Mouse (Mus musculus): Measurements from ENCODE around the gene Prdm10. TPM values are rescaled to one million over a fixed set of nuclear protein-coding genes. Genes with fewer than 3 reads are reported as not detected.

Gene Prdm10
- polyA plus RNA-seq, 1 experiment: 0.84 TPM

DNA sequence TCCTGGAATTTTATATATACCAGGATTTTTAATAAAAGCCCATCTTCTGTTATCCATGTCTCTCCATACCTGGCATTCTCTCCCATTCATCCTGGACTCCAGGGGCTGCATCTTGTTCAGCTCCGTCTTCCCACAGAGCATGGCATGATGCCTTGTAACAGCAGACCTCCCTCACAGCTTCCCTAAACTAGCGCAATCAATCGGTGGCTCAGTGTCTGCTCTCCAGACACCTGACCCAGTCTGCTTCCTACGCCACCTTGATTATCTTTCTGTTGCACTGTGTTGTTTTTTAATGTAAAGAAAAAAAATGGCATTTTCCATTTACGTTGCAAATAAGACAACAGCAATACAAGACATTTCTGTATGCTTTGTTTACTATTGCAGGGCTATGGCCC lies 36.4 kb upstream of the Prdm10 start:
- Histone ChIP-seq H3K4me1 (0 out of 2 replicates have a peak, but pooled peaks cover 4% of the 10 kb centered on the region), H3K4me3 (replicated peaks) (no peak overlapping the region), H3K36me3 (replicated peaks; ENCODE audit: low read length) (no peaks in the 10 kb centered on the region), H3K9me3 (no peaks in the 10 kb centered on the region), H3K27me3 (replicated peaks) (peaks cover 15% of the 10 kb centered on the region)
- TF ChIP-seq FLI1 (IDR thresholded peaks at IDR 0.05; ENCODE audit: low read length): no peak
- TF ChIP-seq GATA1 (IDR thresholded peaks at IDR 0.05; ENCODE audit: borderline replicate concordance, low read length): no peak

DNA sequence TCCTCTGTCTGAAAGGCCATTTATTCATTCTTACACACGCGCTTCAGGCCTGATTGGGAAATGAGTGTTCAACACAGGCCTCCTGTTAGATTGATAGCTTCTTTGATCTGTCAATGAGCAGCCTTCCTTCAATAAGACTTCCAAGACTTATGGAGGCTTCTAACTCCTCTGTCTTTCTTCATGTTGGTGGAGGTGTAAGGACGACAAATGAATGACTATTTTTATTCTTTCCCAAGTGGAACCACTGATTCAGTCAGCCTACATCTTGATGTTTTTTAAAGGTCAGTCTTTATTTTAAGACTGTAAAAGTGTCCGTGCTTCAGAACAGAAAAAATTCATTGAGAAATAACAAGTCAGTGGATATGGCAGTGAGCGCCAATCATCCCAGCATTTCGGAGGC lies 35.3 kb upstream of the Prdm10 start:
- Histone ChIP-seq H3K27me3 (replicated peaks) (peaks cover 14% of the 10 kb centered on the region), H3K4me1 (0 out of 2 replicates have a peak, but pooled peaks cover 4% of the 10 kb centered on the region), H3K9me3 (no peaks in the 10 kb centered on the region), H3K36me3 (replicated peaks; ENCODE audit: low read length) (no peaks in the 10 kb centered on the region), H3K4me3 (replicated peaks) (no peak overlapping the region)
- TF ChIP-seq GATA1 (IDR thresholded peaks at IDR 0.05; ENCODE audit: borderline replicate concordance, low read length) (no peak), FLI1 (IDR thresholded peaks at IDR 0.05; ENCODE audit: low read length) (no peak)

DNA sequence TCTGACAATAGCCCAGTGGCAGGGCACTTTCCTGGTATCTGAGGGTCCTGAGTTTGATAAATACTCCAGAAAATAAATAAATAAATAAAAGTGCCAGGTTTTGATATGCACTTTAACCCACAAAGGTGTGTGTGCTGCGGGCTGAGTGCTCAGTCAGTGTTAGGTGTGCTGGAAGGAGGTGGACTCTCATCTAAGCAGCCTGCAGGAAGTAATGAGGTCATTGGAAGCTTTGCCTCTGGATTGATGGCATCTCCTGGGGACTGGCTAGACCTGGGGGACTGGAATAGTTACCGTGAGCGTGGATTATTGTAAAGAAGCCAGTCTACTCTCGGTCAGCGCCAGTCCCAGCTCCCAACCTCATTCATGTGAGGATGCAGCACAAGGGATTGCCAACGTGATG lies 33.9 kb upstream of the Prdm10 start:
- H3K4me1 ChIP-seq: 0 out of 2 replicates have a peak, but pooled peaks cover 4% of the 10 kb centered on the region
- no peaks in the 10 kb centered on the region for H3K36me3 ChIP-seq (replicated peaks; ENCODE audit: low read length)
- H3K27me3 ChIP-seq (replicated peaks): peaks cover 13% of the 10 kb centered on the region
- H3K4me3 ChIP-seq (replicated peaks): no peak overlapping the region
- H3K9me3 ChIP-seq: no peaks in the 10 kb centered on the region
- TF ChIP-seq GATA1 (IDR thresholded peaks at IDR 0.05; ENCODE audit: borderline replicate concordance, low read length): no peak
- TF ChIP-seq FLI1 (IDR thresholded peaks at IDR 0.05; ENCODE audit: low read length): no peak

DNA sequence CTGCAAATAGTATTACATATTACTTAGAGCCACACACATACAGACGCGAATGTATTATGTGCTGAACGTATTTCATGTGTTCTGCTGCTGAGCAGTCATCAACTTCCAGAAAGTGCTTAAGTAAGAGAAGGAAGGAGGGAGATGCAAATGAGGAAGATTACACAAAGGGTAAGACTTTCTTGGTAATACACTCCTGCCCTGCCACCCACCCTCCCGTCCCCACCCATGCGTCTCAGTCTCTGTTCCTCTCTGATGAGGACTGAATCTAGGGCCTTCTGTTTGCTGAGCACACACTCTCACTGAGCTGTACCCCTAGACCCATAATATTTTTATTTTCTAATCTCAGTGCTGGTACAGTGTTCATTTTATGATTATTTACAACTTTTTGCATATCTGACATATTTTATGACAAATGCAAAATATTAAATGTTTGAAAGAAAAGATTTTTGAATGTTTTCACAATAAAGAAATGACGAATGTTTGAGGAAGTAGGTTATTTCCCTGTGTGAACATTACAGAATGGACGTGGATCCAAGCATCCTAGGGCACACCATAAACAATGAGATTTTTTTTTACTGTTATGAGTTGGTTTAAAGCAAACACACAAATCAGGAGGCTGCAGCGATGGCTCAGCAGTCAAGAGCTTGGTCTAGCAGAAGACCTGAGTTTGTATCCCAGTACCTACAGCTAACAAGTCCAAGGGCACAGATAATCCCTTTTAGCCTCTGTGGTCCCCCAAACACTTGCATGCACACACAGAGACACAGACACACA lies 32.7 kb upstream of the Prdm10 start:
- H3K9me3 ChIP-seq: no peaks in the 10 kb centered on the region
- peaks cover 9% of the 10 kb centered on the region for H3K4me1 ChIP-seq
- TF ChIP-seq FLI1 (IDR thresholded peaks at IDR 0.05; ENCODE audit: low read length): no peak
- TF ChIP-seq GATA1 (IDR thresholded peaks at IDR 0.05; ENCODE audit: borderline replicate concordance, low read length): no peak
- no peaks in the 10 kb centered on the region for H3K36me3 ChIP-seq (replicated peaks; ENCODE audit: low read length)
- H3K27me3 ChIP-seq (replicated peaks): peaks cover 10% of the 10 kb centered on the region
- H3K4me3 ChIP-seq (replicated peaks): no peak overlapping the region

DNA sequence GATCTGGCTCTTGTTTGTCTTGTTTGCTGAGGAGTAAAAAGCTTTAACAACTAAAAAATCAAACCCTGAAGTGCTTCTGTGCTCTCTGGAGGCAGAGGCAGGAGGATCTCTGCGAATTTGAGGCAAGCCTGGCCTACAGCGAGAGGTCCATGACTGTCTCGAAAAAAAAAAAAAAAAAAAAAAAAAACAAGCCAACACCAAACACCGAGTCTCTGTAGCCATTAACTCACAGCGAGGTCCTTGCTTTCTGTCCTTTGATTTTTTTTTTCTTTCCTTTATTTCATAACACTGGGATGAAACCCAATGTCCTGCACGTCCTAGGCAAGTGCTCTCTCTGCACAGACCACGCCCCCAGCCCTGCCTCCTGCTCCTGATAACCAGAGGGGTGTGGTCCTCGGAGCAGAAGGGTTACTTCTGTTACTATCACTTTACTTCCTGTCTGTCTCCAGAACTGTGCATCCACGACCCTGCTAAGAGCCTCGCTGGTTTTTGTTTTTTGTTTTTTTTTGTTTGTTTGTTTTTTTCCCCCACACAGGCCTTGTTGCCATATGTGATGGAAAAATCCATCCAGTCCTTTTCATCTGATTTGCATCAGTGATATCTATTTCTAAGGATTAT lies 28.0 kb upstream of the Prdm10 start:
- Histone ChIP-seq H3K36me3 (replicated peaks; ENCODE audit: low read length) (no peaks in the 10 kb centered on the region), H3K4me3 (replicated peaks) (peak overlapping the region; percentile 59), H3K4me1 (peaks cover 26% of the 10 kb centered on the region), H3K9me3 (no peaks in the 10 kb centered on the region), H3K27me3 (replicated peaks) (peaks cover 5% of the 10 kb centered on the region)
- no peak for TF ChIP-seq GATA1 (IDR thresholded peaks at IDR 0.05; ENCODE audit: borderline replicate concordance, low read length)
- TF ChIP-seq FLI1 (IDR thresholded peaks at IDR 0.05; ENCODE audit: low read length): no peak

DNA sequence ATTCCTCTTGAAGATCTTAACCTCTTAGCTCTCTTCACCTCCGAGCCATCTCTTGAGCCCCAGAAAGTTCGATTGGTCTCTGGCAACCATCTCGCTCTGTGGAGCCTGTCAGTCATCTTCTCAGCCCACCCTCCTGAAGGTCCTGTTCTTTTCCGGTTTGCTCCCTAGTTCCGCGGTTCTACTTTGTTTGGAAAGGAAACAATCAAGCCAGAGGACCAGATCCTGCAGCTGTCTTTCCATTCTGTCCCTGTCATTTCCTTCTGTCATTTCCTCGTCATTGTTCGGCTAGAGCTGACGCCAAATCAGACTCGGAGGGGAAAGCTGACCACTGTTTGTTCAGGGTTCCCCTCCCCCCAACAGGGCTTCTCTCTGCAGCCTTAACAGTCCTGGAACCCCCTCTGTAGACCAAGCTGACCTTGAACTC lies 27.0 kb upstream of the Prdm10 start:
- no peak for TF ChIP-seq GATA1 (IDR thresholded peaks at IDR 0.05; ENCODE audit: borderline replicate concordance, low read length)
- no peak for TF ChIP-seq FLI1 (IDR thresholded peaks at IDR 0.05; ENCODE audit: low read length)
- Histone ChIP-seq H3K4me3 (replicated peaks) (peak overlapping the region; percentile 72), H3K27me3 (replicated peaks) (peaks cover 8% of the 10 kb centered on the region), H3K4me1 (peaks cover 26% of the 10 kb centered on the region), H3K36me3 (replicated peaks; ENCODE audit: low read length) (no peaks in the 10 kb centered on the region), H3K9me3 (no peaks in the 10 kb centered on the region)

DNA sequence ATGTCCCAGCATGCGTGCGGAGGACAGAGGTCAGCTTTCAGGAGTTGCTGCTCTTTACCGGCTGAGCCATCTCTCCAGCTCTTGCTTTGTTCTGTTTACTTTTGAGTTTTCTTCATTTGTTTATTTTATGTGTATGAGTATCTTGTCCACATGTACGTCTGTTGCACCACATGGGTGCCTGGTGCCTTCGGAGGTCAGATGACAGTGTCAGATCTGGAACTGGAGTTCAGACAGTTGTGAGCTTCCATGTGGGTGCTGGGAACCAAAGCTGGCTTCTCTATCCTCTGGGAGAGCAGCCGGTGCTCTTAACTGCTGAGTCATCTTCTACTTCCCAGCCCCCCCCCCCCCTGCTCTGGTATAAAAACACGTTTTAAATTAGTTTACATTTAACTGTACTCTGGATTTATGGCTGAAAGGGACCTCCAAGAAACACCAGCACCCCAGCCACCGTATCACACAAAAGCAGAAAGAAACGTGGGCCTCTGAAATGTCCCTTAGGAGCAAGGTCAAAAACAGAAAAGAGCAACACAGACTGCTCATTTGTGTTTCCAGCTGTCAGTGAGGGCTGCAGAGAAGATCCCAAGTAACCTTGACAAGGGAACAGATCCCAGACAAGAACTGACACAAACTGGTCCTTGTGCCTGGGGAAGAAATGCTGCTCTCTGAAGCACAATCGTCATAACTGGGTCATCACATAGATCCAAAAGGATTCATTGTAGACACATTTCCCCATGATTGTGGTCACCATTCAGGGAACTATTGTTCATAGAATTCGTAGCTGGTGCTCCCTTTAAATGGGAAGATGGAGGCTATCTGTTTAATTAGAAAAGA lies 26.3 kb upstream of the Prdm10 start:
- H3K27me3 ChIP-seq (replicated peaks): peaks cover 8% of the 10 kb centered on the region
- no peaks in the 10 kb centered on the region for H3K36me3 ChIP-seq (replicated peaks; ENCODE audit: low read length)
- TF ChIP-seq FLI1 (IDR thresholded peaks at IDR 0.05; ENCODE audit: low read length) (no peak), GATA1 (IDR thresholded peaks at IDR 0.05; ENCODE audit: borderline replicate concordance, low read length) (no peak)
- peaks cover 26% of the 10 kb centered on the region for H3K4me1 ChIP-seq
- H3K4me3 ChIP-seq (replicated peaks): peak overlapping the region; percentile 72
- H3K9me3 ChIP-seq: no peaks in the 10 kb centered on the region

DNA sequence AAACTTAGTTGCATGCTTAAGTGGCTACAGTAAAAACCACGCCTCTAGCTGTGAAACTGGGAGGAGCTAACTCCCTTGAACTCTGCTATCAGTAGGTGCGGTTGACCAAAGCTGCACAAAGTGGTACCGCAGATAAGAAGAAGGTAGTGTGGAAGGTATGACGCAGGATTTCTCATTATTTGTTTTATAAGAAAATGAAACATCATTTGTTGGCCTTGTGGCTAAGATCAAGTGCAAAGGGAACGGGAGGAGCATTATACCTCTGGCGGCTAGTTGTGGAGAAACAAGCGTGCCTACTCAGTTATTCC lies 25.7 kb upstream of the Prdm10 start:
- Histone ChIP-seq H3K4me1 (peaks cover 26% of the 10 kb centered on the region), H3K27me3 (replicated peaks) (peaks cover 12% of the 10 kb centered on the region), H3K36me3 (replicated peaks; ENCODE audit: low read length) (no peaks in the 10 kb centered on the region), H3K4me3 (replicated peaks) (peak overlapping the region; percentile 38), H3K9me3 (no peaks in the 10 kb centered on the region)
- TF ChIP-seq FLI1 (IDR thresholded peaks at IDR 0.05; ENCODE audit: low read length): no peak
- TF ChIP-seq GATA1 (IDR thresholded peaks at IDR 0.05; ENCODE audit: borderline replicate concordance, low read length): no peak

DNA sequence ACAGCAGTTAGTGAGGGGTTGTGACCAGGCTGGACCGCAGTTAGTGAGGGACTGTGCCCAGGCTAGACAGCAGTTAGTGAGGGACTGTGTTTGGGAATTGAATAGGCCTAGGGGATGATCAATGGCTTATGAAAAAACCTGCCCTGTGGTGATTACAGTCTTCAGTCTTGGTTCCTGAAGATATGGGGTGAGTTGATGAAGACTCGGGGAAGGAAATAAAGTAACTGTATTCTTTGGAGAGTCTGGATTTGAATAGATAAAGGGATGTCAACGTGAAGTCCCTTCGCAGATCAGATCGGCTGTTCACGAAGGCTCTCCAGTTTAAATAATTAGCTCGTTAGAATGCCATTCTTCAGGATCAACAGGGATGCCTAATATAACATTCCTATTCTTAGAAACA lies 24.4 kb upstream of the Prdm10 start:
- TF ChIP-seq FLI1 (IDR thresholded peaks at IDR 0.05; ENCODE audit: low read length): no peak
- TF ChIP-seq GATA1 (IDR thresholded peaks at IDR 0.05; ENCODE audit: borderline replicate concordance, low read length): no peak
- peaks cover 12% of the 10 kb centered on the region for H3K27me3 ChIP-seq (replicated peaks)
- no peaks in the 10 kb centered on the region for H3K9me3 ChIP-seq
- H3K4me1 ChIP-seq: peaks cover 26% of the 10 kb centered on the region
- H3K4me3 ChIP-seq (replicated peaks): no peak overlapping the region
- no peaks in the 10 kb centered on the region for H3K36me3 ChIP-seq (replicated peaks; ENCODE audit: low read length)

All from megakaryocyte, embryonic 14.5 days (primary cell).